8 mouse cellular contexts compared by ENCODE assay signal in the genomic region with DNA sequence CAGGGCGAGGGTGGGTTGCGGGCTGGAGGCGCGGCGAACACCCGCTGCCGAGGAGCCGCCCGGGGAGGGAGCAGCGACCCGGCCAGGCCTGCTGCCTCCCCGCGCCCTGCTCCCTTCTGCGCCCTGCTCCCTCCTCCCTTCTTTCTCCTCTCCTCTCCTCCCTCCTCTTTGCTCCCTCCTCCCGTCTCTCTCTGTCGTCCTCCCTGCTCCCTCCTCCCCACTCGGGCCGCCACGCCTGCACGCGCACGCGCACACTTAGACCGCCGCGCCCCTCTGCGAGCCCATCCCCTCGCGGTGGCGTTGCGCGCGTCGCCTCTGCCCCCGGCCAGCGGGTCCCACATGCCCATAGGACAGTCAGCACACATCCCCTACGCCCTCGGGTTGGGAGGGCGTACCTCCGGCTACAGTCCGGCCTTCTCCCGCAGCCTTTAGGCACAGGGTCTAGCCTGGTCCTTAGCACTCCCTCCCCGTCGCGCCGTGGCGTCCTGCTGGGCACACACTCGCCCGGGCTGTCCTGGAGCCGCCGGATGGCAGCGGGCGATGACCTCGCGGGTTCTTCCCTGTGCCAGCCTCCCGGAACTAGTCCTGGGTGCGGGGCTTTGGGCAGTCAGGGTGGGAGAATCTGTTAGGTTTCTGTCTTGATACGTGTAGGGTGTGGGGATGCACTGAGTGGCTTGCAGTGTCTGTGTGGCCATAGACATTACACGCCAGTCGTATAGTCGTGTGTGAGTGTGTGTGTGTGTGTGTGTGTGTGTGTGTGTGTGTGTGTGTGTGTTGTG. TPM values are rescaled to one million over a fixed set of nuclear protein-coding genes. Genes with fewer than 3 reads are reported as not detected.
DNase-seq lines count a peak whose midpoint lies in the region; ATAC-seq and TF ChIP-seq lines count a peak whose summit lies in the region.

A gene (minus strand): TSS at position 203 of the 779 bp plus-strand sequence.

- H3K4me3 ChIP-seq in embryonic facial prominence, embryonic 11.5 days (ENCODE audit: low read depth, low read length): peak within 1 kb of the TSS; percentile 83
- peak within 1 kb of the TSS; percentile 87 for H3K4me3 ChIP-seq in kidney, adult 2 months (ENCODE audit: insufficient read depth, low read depth, low read length)
- peak within 1 kb of the TSS; percentile 82 for H3K4me3 ChIP-seq in limb, embryonic 10.5 days
- H3K4me3 ChIP-seq in midbrain, embryonic 11.5 days (ENCODE audit: low read depth, low read length): peak within 1 kb of the TSS; percentile 82
- peak within 1 kb of the TSS; percentile 63 for H3K4me3 ChIP-seq in small intestine, adult 2 months (ENCODE audit: low read depth, low read length)

- ATAC-seq in embryonic facial prominence, embryonic 11.5 days (replicated peaks; ENCODE audit: insufficient number of reproducible peaks, low FRiP score, low TSS enrichment, low read depth): peak; percentile 87
- peak; percentile 87 for ATAC-seq in midbrain, embryonic 11.5 days (ENCODE audit: low FRiP score)

- peak within 1 kb of the TSS; percentile 85 for H3K9ac ChIP-seq in embryonic facial prominence, embryonic 11.5 days (replicated peaks; ENCODE audit: low read length)
- H3K9ac ChIP-seq in midbrain, embryonic 11.5 days (ENCODE audit: low read length): peak within 1 kb of the TSS; percentile 95

- no peaks in the 10 kb centered on the region for H3K9me3 ChIP-seq in embryonic facial prominence, embryonic 11.5 days (replicated peaks; ENCODE audit: control insufficient read depth, low read length)
- no peaks in the 10 kb centered on the region for H3K9me3 ChIP-seq in limb, embryonic 10.5 days (replicated peaks)
- no peaks in the 10 kb centered on the region for H3K9me3 ChIP-seq in midbrain, embryonic 11.5 days (ENCODE audit: control insufficient read depth, low read length)

- H3K27ac ChIP-seq in embryonic facial prominence, embryonic 11.5 days (replicated peaks; ENCODE audit: low read depth, low read length): peak within 1 kb of the TSS; percentile 70
- peak within 1 kb of the TSS; percentile 36 for H3K27ac ChIP-seq in kidney, adult 2 months (ENCODE audit: insufficient read depth, low read depth, low read length)
- H3K27ac ChIP-seq in limb, embryonic 10.5 days: peak within 1 kb of the TSS; percentile 88
- H3K27ac ChIP-seq in midbrain, embryonic 11.5 days (ENCODE audit: low read depth, low read length): peak within 1 kb of the TSS; percentile 94
- H3K27ac ChIP-seq in small intestine, adult 2 months (ENCODE audit: insufficient read depth, low read depth, low read length): peak within 1 kb of the TSS; percentile 11

- H3K27me3 ChIP-seq in embryonic facial prominence, embryonic 11.5 days (ENCODE audit: control insufficient read depth, insufficient read depth, low read length): no peaks in the 10 kb centered on the region
- H3K27me3 ChIP-seq in kidney, adult 2 months (replicated peaks; ENCODE audit: control insufficient read depth, insufficient read depth, low read length): no peaks in the 10 kb centered on the region
- peaks cover 21% of the 10 kb centered on the region for H3K27me3 ChIP-seq in limb, embryonic 10.5 days (ENCODE audit: low read depth, poor library complexity, severe bottlenecking)
- no peaks in the 10 kb centered on the region for H3K27me3 ChIP-seq in midbrain, embryonic 11.5 days (ENCODE audit: control insufficient read depth, insufficient read depth, low read length)
- no peaks in the 10 kb centered on the region for H3K27me3 ChIP-seq in small intestine, adult 2 months (ENCODE audit: control insufficient read depth, insufficient read depth, low read length)

- H3K36me3 ChIP-seq in embryonic facial prominence, embryonic 11.5 days (replicated peaks; ENCODE audit: control insufficient read depth, insufficient read depth, low read depth, low read length): no peaks in the 10 kb centered on the region
- no peaks in the 10 kb centered on the region for H3K36me3 ChIP-seq in kidney, adult 2 months (ENCODE audit: control insufficient read depth, insufficient read depth, low read length)
- H3K36me3 ChIP-seq in limb, embryonic 10.5 days: no peaks in the 10 kb centered on the region
- no peaks in the 10 kb centered on the region for H3K36me3 ChIP-seq in midbrain, embryonic 11.5 days (ENCODE audit: control insufficient read depth, insufficient read depth, low read length)
- H3K36me3 ChIP-seq in small intestine, adult 2 months (ENCODE audit: control insufficient read depth, insufficient read depth, low read length): no peaks in the 10 kb centered on the region

- H3K4me1 ChIP-seq in embryonic facial prominence, embryonic 11.5 days (ENCODE audit: control insufficient read depth, insufficient read depth, low read length): no peaks in the 10 kb centered on the region
- peaks cover 8% of the 10 kb centered on the region; the same call in 1 of the 2 replicates for H3K4me1 ChIP-seq in kidney, adult 2 months (ENCODE audit: control insufficient read depth, insufficient read depth, low read length)
- peaks cover 18% of the 10 kb centered on the region for H3K4me1 ChIP-seq in limb, embryonic 10.5 days
- H3K4me1 ChIP-seq in midbrain, embryonic 11.5 days (ENCODE audit: control insufficient read depth, insufficient read depth, low read length): peaks cover 34% of the 10 kb centered on the region
- no peaks in the 10 kb centered on the region for H3K4me1 ChIP-seq in small intestine, adult 2 months (ENCODE audit: control insufficient read depth, insufficient read depth, insufficient read length, low read length)

- peak; percentile 92 for DNase-seq in adrenal gland, postnatal 25 days
- peak; percentile 87 for DNase-seq in embryonic facial prominence, embryonic 11.5 days (ENCODE audit: low spot score)
- DNase-seq in heart, adult 18-20 months: peak; percentile 93 to 95
- peak; percentile 93 for DNase-seq in kidney, adult 2 months
- DNase-seq in limb, embryonic 10.5 days (ENCODE audit: low spot score): peak; percentile 89
- DNase-seq in midbrain, embryonic 11.5 days (ENCODE audit: low spot score, missing footprints): peak; percentile 99
- no peak for DNase-seq in adipocyte (ENCODE audit: low spot score)

- peak within 1 kb of the TSS; percentile 98 for H3K4me2 ChIP-seq in embryonic facial prominence, embryonic 11.5 days (ENCODE audit: low read depth, low read length)
- H3K4me2 ChIP-seq in midbrain, embryonic 11.5 days: peak within 1 kb of the TSS; percentile 96

- WGBS in embryonic facial prominence, embryonic 11.5 days: under 1% methylated on average over 58 of the region's 61 CpGs
- under 1% methylated on average over 59 of the region's 61 CpGs for WGBS in kidney, adult 2 months
- under 1% methylated on average over 61 of the region's 61 CpGs for WGBS in limb, embryonic 10.5 days
- WGBS in midbrain, embryonic 11.5 days: under 1% methylated on average over 61 of the region's 61 CpGs
- WGBS in small intestine, adult 2 months: under 1% methylated on average over 59 of the region's 61 CpGs

- TF ChIP-seq CTCF in kidney, adult 2 months (conservative IDR thresholded peaks at IDR 0.05; ENCODE audit: insufficient read depth, insufficient read length, low read depth, low read length): no peak
- no peak for TF ChIP-seq CTCF in small intestine, adult 2 months (IDR thresholded peaks at IDR 0.05; ENCODE audit: extremely low read depth, insufficient read length, insufficient replicate concordance, low read depth, low read length)

- no peak for TF ChIP-seq POLR2A in kidney, adult 2 months (IDR thresholded peaks at IDR 0.05; ENCODE audit: low read depth, low read length)
- no peak for TF ChIP-seq POLR2A in small intestine, adult 2 months (IDR thresholded peaks at IDR 0.05; ENCODE audit: low read depth, low read length)

RNA-seq across cellular contexts. Expression of the gene that starts here (rescaled TPM):
- total RNA-seq in adrenal gland, postnatal 25 days (2021): 16.2 and 24.8 TPM in 2 replicates
- polyA plus RNA-seq in embryonic facial prominence, embryonic 11.5 days (2014; fragmentation: Nextera tagmentation; extraction: Ambion mirVana): 15.8 and 17.4 TPM in 2 replicates
- total RNA-seq in heart, adult 18-20 months (2021): 10 to 100 TPM; 20.5 to 21.7 TPM
- 14.6 and 15.0 TPM in 2 replicates for polyA plus RNA-seq in kidney, adult 2 months (2012; rRNA removed)
- 4.7 and 7.3 TPM in 2 replicates for polyA plus RNA-seq in limb, embryonic 10.5 days (2016; fragmentation: Nextera tagmentation; extraction: Ambion mirVana)
- polyA plus RNA-seq in midbrain, embryonic 11.5 days (2014; fragmentation: Nextera tagmentation; extraction: Ambion mirVana): 96.4 and 97.8 TPM in 2 replicates
- 3.8 and 5.3 TPM in 2 replicates for polyA plus RNA-seq in small intestine, adult 2 months (2012; rRNA removed)

Comparison
In these comparisons a context has a peak if more than half of its experiments do, and no peak if none do; other contexts are left out.
1. H3K27ac ChIP-seq: peak in every context shown above with its lines; median percentile 94 in midbrain, embryonic 11.5 days; 88 in limb, embryonic 10.5 days; 70 in embryonic facial prominence, embryonic 11.5 days; 36 in kidney, adult 2 months; 11 in small intestine, adult 2 months.